Mouse (Mus musculus): ENCODE results near the gene Fras1. TPM values are rescaled to one million over a fixed set of nuclear protein-coding genes. Genes with fewer than 3 reads are reported as not detected.

Fras1 gene
- total and polyA plus RNA-seq, 3 experiments = not detected

DNA sequence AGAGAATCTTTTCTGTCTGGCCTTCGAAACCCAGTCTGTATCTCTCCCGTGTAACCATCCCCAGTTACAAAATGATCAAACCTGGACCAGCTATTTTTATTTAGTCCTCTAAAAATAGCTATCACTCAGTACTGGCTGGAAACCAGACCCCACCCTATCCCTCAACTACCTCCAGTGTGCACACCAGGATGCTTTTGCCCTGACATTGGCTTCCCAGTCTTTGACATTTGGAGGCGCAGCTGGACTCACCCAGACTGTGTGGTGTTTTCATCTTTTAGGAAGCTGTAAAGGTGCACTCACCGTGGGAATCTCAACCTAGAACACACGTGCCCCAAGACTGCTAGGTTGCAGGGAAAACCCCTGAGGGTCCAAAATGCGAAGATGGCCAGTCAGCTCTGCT is 649 bp upstream of the Fras1 start:
- no peaks in the 10 kb centered on the region for H3K79me2 ChIP-seq (ENCODE audit: control insufficient read depth, insufficient read depth, low read length, poor library complexity)
- H3K27ac ChIP-seq (ENCODE audit: control insufficient read depth, low read depth, low read length) = no peak overlapping the region
- TF ChIP-seq SMC3 (IDR thresholded peaks at IDR 0.05; ENCODE audit: low read depth, low read length) = no peak
- TF ChIP-seq MAX (IDR thresholded peaks at IDR 0.05; ENCODE audit: low read length) = no peak
- TF ChIP-seq ELF1 (IDR thresholded peaks at IDR 0.05; ENCODE audit: low read depth, low read length) = no peak
- no peak for TF ChIP-seq CTCF (IDR thresholded peaks at IDR 0.05 in 2 of 3, conservative IDR thresholded peaks at IDR 0.05 in 1 of 3; ENCODE audit: control insufficient read depth in 1 of 3, insufficient read depth in 1 of 3, low read depth in 2 of 3, low read length in 3 of 3, poor library complexity in 1 of 3, severe bottlenecking in 1 of 3)
- TF ChIP-seq MYC (IDR thresholded peaks at IDR 0.05; ENCODE audit: low read depth, low read length) = no peak
- no peak for TF ChIP-seq NRF1 (IDR thresholded peaks at IDR 0.05; ENCODE audit: insufficient read depth, low read depth, low read length, poor library complexity, severe bottlenecking)
- no peak for TF ChIP-seq USF1 (IDR thresholded peaks at IDR 0.05; ENCODE audit: low read depth, low read length)
- no peak for TF ChIP-seq USF2 (IDR thresholded peaks at IDR 0.05; ENCODE audit: borderline replicate concordance in 1 of 2, insufficient read depth in 1 of 2, low read depth in 1 of 2, low read length in 2 of 2)
- TF ChIP-seq E2F4 (IDR thresholded peaks at IDR 0.05; ENCODE audit: borderline replicate concordance, low read depth, low read length) = no peak
- H3K4me1 ChIP-seq (ENCODE audit: control insufficient read depth in 1 of 2, insufficient read depth in 2 of 2, low read length in 2 of 2) = no peaks in the 10 kb centered on the region
- no peak overlapping the region for H3K4me3 ChIP-seq (ENCODE audit: control insufficient read depth in 1 of 2, insufficient read depth in 1 of 2, low read depth in 2 of 2, low read length in 2 of 2)
- H3K36me3 ChIP-seq (ENCODE audit: control insufficient read depth in 1 of 2, insufficient read depth in 2 of 2, low read length in 2 of 2) = no peaks in the 10 kb centered on the region
- H3K9ac ChIP-seq (ENCODE audit: control insufficient read depth, low read depth, low read length, poor library complexity, severe bottlenecking) = no peak overlapping the region
- DNase-seq (ENCODE audit: low read depth, low spot score) = no peak
- no peaks in the 10 kb centered on the region for H3K27me3 ChIP-seq (ENCODE audit: control insufficient read depth in 1 of 2, insufficient read depth in 2 of 2, low read length in 2 of 2)
- H3K9me3 ChIP-seq (replicated peaks; ENCODE audit: insufficient read depth, low read length) = no peaks in the 10 kb centered on the region

DNA sequence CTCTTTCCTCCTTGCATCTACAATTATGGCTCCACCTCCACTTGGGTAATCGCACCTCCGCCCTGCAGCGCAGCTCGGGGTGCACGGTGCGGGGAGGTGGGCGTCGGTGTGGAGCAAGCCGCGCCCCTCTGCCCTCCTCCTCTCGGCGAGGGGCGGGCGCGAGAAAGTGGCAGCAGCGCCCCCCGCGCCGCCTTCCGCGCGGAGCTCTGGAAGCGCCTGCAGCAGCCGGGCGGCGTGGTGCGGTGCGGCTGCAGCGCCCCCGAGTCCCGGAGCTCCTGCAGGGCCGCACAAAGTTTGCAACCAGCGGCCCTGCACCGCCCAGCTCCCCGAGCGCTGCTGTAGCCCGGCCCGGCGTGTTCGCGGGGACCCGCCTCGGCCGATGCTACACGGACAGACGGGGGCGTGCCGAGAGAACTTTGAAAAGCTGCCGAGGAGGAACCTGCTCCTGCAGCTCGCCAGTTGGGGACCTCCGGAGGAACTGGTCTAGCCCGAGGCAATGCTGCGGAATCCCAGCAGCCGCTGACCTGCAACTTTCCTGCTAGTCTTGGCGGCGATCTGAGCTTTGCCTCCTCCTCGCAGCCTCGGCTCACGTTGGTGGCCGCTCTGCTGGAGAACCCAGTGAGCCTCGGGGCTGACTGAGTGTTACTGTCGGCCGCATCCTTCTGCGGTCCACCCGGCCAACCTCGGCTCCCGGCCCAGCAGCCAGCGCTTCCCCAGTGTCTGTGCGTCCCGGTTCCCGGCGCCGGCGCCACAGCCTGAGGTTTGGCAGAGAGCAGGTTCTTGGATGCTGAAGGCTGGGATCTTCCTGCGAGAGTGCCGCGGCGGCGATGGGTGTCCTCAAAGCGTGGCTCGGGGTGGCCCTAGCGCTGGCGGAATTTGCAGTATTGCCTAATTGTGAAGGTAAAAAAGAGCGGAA is 489 bp downstream of the Fras1 start:
- no peaks in the 10 kb centered on the region for H3K36me3 ChIP-seq (ENCODE audit: control insufficient read depth in 1 of 2, insufficient read depth in 2 of 2, low read length in 2 of 2)
- no peak for TF ChIP-seq HCFC1 (IDR thresholded peaks at IDR 0.05; ENCODE audit: low read depth, low read length)
- no peak for TF ChIP-seq ZMIZ1 (IDR thresholded peaks at IDR 0.05; ENCODE audit: low read depth, low read length)
- TF ChIP-seq RAD21 (IDR thresholded peaks at IDR 0.05; ENCODE audit: low read depth, low read length) = no peak
- no peak for TF ChIP-seq UBTF (IDR thresholded peaks at IDR 0.05; ENCODE audit: borderline replicate concordance, insufficient read depth, low read depth, low read length)
- no peak for TF ChIP-seq ZKSCAN1 (IDR thresholded peaks at IDR 0.05; ENCODE audit: low read depth, low read length)
- no peak for TF ChIP-seq POLR2A (IDR thresholded peaks at IDR 0.05; ENCODE audit: control insufficient read depth in 1 of 2, insufficient read depth in 1 of 2, low read depth in 1 of 2, low read length in 2 of 2, poor library complexity in 1 of 2)
- H3K4me3 ChIP-seq (ENCODE audit: control insufficient read depth in 1 of 2, insufficient read depth in 1 of 2, low read depth in 2 of 2, low read length in 2 of 2) = no peak overlapping the region
- H3K79me2 ChIP-seq (ENCODE audit: control insufficient read depth, insufficient read depth, low read length, poor library complexity) = no peaks in the 10 kb centered on the region
- no peaks in the 10 kb centered on the region for H3K9me3 ChIP-seq (replicated peaks; ENCODE audit: insufficient read depth, low read length)
- H3K4me1 ChIP-seq (ENCODE audit: control insufficient read depth in 1 of 2, insufficient read depth in 2 of 2, low read length in 2 of 2) = no peaks in the 10 kb centered on the region
- H3K27me3 ChIP-seq (ENCODE audit: control insufficient read depth in 1 of 2, insufficient read depth in 2 of 2, low read length in 2 of 2) = no peaks in the 10 kb centered on the region
- no peak overlapping the region for H3K9ac ChIP-seq (ENCODE audit: control insufficient read depth, low read depth, low read length, poor library complexity, severe bottlenecking)
- no peak for DNase-seq (ENCODE audit: low read depth, low spot score)
- H3K27ac ChIP-seq (ENCODE audit: control insufficient read depth, low read depth, low read length) = no peak overlapping the region

Data from MEL (cell line).